Mouse (Mus musculus): ENCODE data around the gene Nr4a1.

Nr4a1 gene

GRCm38 (mm10) chr15:101312006-101312405 lies 57.9 kb downstream of the Nr4a1 start:
- DNase-seq (ENCODE audit: low spot score in 2 of 2), result no peak

DNA sequence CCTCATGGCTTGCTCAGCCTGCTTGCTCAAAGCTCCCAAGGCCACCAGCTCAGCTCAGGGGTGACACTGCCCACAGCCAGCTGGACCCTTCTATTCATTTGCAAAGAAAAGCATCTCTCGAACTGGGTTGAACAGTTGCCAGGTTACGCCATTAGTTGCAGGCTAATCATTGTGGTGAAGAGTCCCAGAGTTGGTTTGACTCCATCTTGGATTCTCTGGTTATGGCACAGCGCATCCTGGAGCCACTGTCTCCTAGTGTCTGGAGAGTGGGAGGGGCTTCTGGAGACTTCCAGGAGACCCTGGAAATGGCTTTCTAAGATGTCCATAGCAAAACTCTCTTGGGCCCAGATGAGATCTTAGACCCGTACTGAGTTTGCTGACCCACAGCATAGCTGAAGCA lies 61.3 kb downstream of the Nr4a1 start:
- DNase-seq (ENCODE audit: low spot score in 2 of 2), result no peak

DNA sequence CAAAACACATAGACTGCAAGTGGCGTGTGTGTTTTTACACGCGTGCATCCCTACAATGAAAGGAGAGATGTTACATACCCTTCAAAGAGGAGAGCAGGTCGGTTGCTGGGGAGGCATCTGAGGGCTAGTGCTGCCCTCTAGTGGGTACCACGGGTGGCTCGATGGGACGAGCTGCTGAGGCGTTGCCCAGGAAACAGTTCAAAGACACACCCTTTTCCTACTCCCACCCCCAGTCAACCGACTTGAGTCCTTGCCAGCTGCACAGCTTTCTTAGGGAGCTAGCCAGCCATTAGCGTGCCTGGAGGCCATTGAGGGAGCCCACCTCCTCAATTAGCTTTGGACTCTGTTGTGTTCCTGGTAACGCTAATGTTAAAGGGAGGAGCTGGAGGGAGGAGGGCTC lies 61.8 kb downstream of the Nr4a1 start:
- peak; percentile 88 to 90 for DNase-seq (ENCODE audit: low spot score in 2 of 2)

GRCm38 (mm10) chr15:101316279-101316912 lies 62.3 kb downstream of the Nr4a1 start:
- DNase-seq (ENCODE audit: low spot score in 2 of 2), result no peak

- no peak for DNase-seq (ENCODE audit: low spot score in 2 of 2)
These were observed 63.1 kb downstream of the Nr4a1 start for GRCm38 (mm10) chr15:101316913-101317813.

- no peak for DNase-seq (ENCODE audit: low spot score in 2 of 2)
These were observed 63.9 kb downstream of the Nr4a1 start for GRCm38 (mm10) chr15:101317814-101318500.

- no peak for DNase-seq (ENCODE audit: low spot score in 2 of 2)
These were observed 65.1 kb downstream of the Nr4a1 start for GRCm38 (mm10) chr15:101318889-101319765.

- no peak for DNase-seq (ENCODE audit: low spot score in 2 of 2)
These were observed 66.0 kb downstream of the Nr4a1 start for GRCm38 (mm10) chr15:101320010-101320617.

DNA sequence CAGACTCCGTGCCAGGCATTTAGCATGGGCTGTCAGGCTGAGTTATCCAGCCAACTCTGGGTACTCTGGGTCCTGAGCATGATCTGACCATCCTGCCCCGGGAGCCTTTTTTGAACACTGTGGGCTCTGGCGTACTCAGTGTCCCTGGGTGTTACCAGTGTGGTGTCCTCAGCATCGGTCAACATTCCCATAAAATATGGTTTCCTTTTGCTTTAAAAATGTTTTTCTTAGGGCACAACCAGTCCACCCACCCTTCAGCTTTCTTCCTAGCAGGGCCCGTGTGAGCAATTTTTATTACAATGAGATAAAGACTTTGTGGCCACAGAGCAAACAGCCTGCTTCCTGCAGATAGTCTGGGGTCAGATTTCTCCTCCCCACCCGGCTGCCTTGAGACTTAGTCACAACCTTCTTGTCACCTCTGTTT lies 66.6 kb downstream of the Nr4a1 start:
- DNase-seq (ENCODE audit: low spot score in 2 of 2), result no peak

- DNase-seq (ENCODE audit: low spot score in 2 of 2), result no peak
These were observed 67.1 kb downstream of the Nr4a1 start for GRCm38 (mm10) chr15:101321126-101321525.

DNA sequence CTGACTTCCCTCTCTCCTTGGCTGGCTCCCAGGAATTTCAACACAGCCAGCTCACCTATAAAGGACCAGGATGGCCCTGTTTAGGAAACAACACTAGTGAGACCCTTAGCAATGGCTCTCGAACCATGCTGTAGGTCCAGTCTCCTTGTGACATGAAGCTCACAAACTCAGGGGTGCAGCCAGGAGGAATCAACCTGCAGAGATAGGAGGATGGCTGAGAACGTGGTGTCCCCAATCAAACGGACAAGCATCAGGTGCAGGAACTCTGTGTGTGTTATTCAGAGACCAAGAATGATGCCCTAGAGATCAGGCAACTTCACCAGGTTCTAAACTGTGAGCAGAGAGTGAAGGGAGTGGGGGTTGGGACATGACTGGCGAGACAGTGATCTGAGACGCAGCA lies 68.0 kb downstream of the Nr4a1 start:
- no peak for DNase-seq (ENCODE audit: low spot score in 2 of 2)

- DNase-seq (ENCODE audit: low spot score in 2 of 2), result no peak
These were observed 68.6 kb downstream of the Nr4a1 start for GRCm38 (mm10) chr15:101322640-101323039.

DNA sequence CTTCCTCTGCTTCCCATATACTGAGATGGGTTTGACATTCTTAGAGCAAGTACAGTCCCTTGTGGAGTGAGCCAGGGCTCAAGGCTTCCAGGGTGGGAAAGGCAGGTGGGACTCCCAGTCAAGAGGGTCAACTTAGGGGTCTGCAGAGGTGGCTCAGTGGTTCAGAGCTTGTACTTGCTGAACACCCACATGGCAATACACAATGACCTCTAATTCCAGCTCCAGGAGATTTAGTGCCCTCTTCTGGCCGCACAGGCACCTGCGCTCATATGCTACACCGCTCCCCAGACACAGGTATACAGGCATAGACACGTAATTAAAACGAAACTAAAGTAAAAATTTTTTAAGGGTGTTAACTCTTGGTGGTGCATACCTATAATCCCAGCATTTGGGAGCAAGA lies 69.4 kb downstream of the Nr4a1 start:
- no peak for DNase-seq (ENCODE audit: low spot score in 2 of 2)

All from urinary bladder, postnatal 4 days (tissue).